Mouse (Mus musculus): Measurements from ENCODE around the gene Hspa2. TPM values are rescaled to one million over a fixed set of nuclear protein-coding genes. Genes with fewer than 3 reads are reported as not detected.
A peak's percentile ranks its signal among the peaks of the same experiment; 100 is the strongest.

The Hspa2 gene
- 10 to 100 TPM; 22.7 to 24.4 TPM for total RNA-seq (2021)
- long read RNA-seq, experiment 1, transcript Hspa2-202 (1 exons, 2,526 nt), result major isoform, 39 of 39 reads
- long read RNA-seq, experiment 1, partial matches to known transcripts, result 0 of 39 reads
- long read RNA-seq, experiment 1, other reads (novel, unspliced or antisense), result 0 of 39 reads
- long read RNA-seq, experiment 2, transcript Hspa2-202 (1 exons, 2,526 nt), result major isoform, 112 of 118 reads
- long read RNA-seq, experiment 2, partial matches to known transcripts, result 0 of 118 reads
- long read RNA-seq, experiment 2, other reads (novel, unspliced or antisense), result 5 of 118 reads

- DNase-seq (ENCODE audit: low spot score in 2 of 2), result peak; percentile 96 to 98
Observed at GRCm38 (mm10) chr12:76403886-76404537, at the start of gene Hspa2. Hspa2 (plus strand) TSS chr12:76404176.

GRCm38 (mm10) chr12:76360868-76361267 is 43.1 kb upstream of the Hspa2 start:
- DNase-seq (ENCODE audit: low spot score in 2 of 2), result no peak

GRCm38 (mm10) chr12:76361405-76362302 is 42.3 kb upstream of the Hspa2 start:
- DNase-seq (ENCODE audit: low spot score in 2 of 2), result no peak

- no peak for DNase-seq (ENCODE audit: low spot score in 2 of 2)
Observed at GRCm38 (mm10) chr12:76362303-76362676, 41.7 kb upstream of the Hspa2 start.

GRCm38 (mm10) chr12:76366276-76366675 is 37.7 kb upstream of the Hspa2 start:
- DNase-seq (ENCODE audit: low spot score in 2 of 2), result no peak

- no peak for DNase-seq (ENCODE audit: low spot score in 2 of 2)
Observed at GRCm38 (mm10) chr12:76367096-76367995, 36.6 kb upstream of the Hspa2 start.

GRCm38 (mm10) chr12:76368201-76368789 is 35.7 kb upstream of the Hspa2 start:
- DNase-seq (ENCODE audit: low spot score in 2 of 2), result no peak

- no peak for DNase-seq (ENCODE audit: low spot score in 2 of 2)
Observed at GRCm38 (mm10) chr12:76368790-76369205, 35.2 kb upstream of the Hspa2 start.

GRCm38 (mm10) chr12:76369206-76369977 is 34.6 kb upstream of the Hspa2 start, which contains the start of gene Zbtb25:
Zbtb25 (minus strand) TSS chr12:76369602.
- peak; percentile 67 to 69 for DNase-seq (ENCODE audit: low spot score in 2 of 2)

- DNase-seq (ENCODE audit: low spot score in 2 of 2), result peak; percentile 55 to 67
Observed at GRCm38 (mm10) chr12:76369978-76370830, 33.8 kb upstream of the Hspa2 start, which contains the start of gene Zbtb1. Zbtb1 (plus strand) TSS chr12:76370266.

GRCm38 (mm10) chr12:76370831-76371571 is 33.0 kb upstream of the Hspa2 start:
- peak; percentile 61 to 64 for DNase-seq (ENCODE audit: low spot score in 2 of 2)

- DNase-seq (ENCODE audit: low spot score in 2 of 2), result no peak
Observed at GRCm38 (mm10) chr12:76372046-76372445, 31.9 kb upstream of the Hspa2 start.

GRCm38 (mm10) chr12:76372881-76373818 is 30.8 kb upstream of the Hspa2 start:
- no peak for DNase-seq (ENCODE audit: low spot score in 2 of 2)

GRCm38 (mm10) chr12:76373991-76374390 is 30.0 kb upstream of the Hspa2 start:
- DNase-seq (ENCODE audit: low spot score in 2 of 2), result no peak

GRCm38 (mm10) chr12:76374911-76375310 is 29.1 kb upstream of the Hspa2 start:
- no peak for DNase-seq (ENCODE audit: low spot score in 2 of 2)

- DNase-seq (ENCODE audit: low spot score in 2 of 2), result no peak
Observed at GRCm38 (mm10) chr12:76375506-76375905, 28.5 kb upstream of the Hspa2 start.

GRCm38 (mm10) chr12:76376649-76377048 is 27.3 kb upstream of the Hspa2 start:
- no peak for DNase-seq (ENCODE audit: low spot score in 2 of 2)

Measured in adrenal gland, postnatal 4 days (tissue).